ENCODE assay signal across 16 mouse cellular contexts in the genomic region with DNA sequence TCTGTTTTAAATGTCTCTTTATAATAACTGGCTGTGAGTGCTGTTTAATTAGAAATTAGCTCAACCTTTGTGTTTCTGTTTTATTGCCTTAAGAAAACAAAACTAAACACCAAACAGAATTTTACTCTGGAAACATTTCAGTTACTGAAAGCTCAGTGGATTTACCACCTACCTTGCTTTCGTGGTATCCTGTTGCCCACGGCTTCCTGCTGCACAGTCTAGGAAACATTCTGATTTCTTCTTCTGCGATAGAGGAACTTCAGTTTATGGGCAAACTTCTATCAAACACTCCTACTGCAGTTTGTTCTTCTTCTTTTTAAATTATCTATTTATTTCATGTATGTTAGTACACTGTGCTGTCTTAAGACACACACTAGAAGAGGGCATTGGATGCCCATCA.
"Had no signal": no experiment of that assay in that cellular context is flagged by ENCODE, and none has a peak within 500 bp of the region (broad histone marks: within the 10 kb centered on the region; RNA-seq: fewer than 3 reads in every experiment).

No protein-coding gene starts in this region.

- H3K4me3 ChIP-seq: kidney, embryonic 15.5 days; left cerebral cortex, adult 2 months; limb, embryonic 10.5 days; liver, embryonic 15.5 days; megakaryocyte, embryonic 14.5 days; midbrain, embryonic 15.5 days had no signal

- H3K4me1 ChIP-seq: kidney, embryonic 15.5 days; limb, embryonic 10.5 days had no signal

- H3K9me3 ChIP-seq: kidney, embryonic 15.5 days; limb, embryonic 10.5 days; liver, embryonic 15.5 days; megakaryocyte, embryonic 14.5 days; midbrain, embryonic 15.5 days had no signal

- H3K27me3 ChIP-seq: kidney, embryonic 15.5 days; liver, embryonic 15.5 days; megakaryocyte, embryonic 14.5 days; midbrain, embryonic 15.5 days had no signal

- H3K27ac ChIP-seq: kidney, embryonic 15.5 days; left cerebral cortex, adult 2 months; limb, embryonic 10.5 days; liver, embryonic 15.5 days; midbrain, embryonic 15.5 days; stomach, postnatal 0 days had no signal

- H3K4me2 ChIP-seq: kidney, embryonic 15.5 days; liver, embryonic 11.5 days; liver, embryonic 15.5 days; midbrain, embryonic 11.5 days; midbrain, embryonic 15.5 days had no signal

- H3K36me3 ChIP-seq: kidney, embryonic 15.5 days; limb, embryonic 10.5 days; liver, embryonic 15.5 days; midbrain, embryonic 15.5 days had no signal

- ATAC-seq: lung, postnatal 0 days; midbrain, embryonic 15.5 days had no signal

- DNase-seq: kidney, postnatal 14 days; lung, adult 2 months; lung, postnatal 4 days; right cerebral cortex, postnatal 14 days; thymus, adult 18-20 months; thymus, postnatal 14 days had no signal

- H3K9ac ChIP-seq: kidney, embryonic 15.5 days; liver, embryonic 15.5 days; midbrain, embryonic 15.5 days had no signal
